Mouse (Mus musculus) kidney, adult 18-20 months (tissue): Measurements from ENCODE around the gene Slc2a6.

ENCODE experiments used
- DNase-seq: peaks from one replicate; pipeline ENCODE4 v3.0.0; 2021

The Slc2a6 gene

DNA sequence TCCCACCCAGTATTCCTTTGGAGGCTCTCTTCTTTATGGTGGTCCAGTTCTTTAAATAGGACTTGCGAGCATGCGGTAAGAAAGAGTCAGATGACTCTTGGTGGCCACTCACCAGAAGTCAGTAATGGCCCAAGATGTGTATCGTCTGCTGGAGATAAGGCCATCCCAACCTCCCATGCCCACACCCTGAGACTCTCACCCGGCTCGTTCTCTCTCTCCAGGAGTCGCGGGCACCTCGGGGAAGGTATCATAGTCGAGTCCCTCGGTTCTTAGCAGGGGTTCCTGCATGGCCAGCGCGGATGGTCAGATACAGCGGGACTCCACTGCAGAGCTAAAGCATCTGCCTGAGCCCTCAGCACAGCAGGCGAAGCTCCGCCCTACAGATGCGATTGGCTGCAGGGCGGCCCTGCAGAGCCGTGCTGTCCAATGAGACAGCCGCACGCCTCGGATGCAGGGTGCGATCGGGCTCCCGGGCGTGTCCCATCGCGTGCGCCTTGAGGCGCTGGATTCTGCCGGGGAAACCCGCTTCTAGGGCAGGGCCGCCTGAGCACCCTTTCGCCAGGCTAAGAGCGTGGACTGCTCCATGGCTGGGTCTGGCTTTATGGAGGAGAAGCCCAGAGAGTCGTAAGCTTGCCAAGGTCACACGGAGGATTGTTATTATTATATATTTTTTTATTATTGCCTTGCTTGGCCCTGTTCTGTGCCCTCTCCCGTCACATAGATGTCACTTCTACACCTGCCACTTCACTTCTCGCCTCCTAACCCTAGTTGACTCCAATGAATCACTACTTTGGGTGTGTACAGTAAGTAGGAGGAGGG is at the start of gene Slc2a6:
Slc2a6 (minus strand) TSS at position 381 of the 819 bp plus-strand sequence.
- peak; percentile 81 for DNase-seq

DNA sequence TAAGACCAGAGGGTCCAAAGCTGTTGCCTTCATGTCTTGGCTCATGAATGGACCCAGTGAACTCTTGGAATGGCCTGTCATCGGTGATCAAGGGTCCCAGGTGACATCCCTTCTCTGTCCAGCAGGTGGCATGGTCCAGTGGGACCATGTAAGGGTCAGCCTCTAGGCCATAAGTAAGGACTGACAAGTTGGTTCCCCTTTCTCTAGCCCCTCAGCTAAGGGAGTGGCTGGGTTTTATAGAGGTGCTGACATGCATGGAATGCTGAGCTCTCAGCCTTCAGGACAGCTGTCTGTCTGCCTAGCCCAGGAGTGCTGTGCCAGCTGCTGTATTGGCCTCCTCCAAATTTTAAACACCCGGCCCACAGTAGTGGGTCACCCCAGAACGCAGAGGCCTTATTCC is 47.7 kb upstream of the Slc2a6 start:
- peak; percentile 71 for DNase-seq

DNA sequence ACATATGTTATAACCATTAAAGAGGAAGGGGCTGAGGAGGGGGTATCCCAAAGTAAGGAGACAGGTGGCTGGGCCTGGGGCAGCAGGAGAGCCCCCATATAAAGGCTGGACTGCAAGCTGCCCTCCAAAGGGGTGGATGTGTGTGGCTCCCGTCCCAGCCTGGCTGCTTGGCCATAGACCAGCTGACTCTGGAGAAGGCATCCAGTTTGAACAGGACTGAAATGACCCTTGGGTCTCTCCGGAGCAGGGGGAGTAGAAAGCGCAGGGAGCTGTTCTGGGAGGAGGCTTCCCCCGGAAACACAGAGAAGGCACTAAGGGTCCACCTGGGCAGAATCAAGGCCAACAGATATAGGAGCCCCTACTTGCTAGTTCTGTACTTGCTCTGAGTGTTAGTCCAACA is 47.0 kb upstream of the Slc2a6 start:
- peak; percentile 77 for DNase-seq

DNA sequence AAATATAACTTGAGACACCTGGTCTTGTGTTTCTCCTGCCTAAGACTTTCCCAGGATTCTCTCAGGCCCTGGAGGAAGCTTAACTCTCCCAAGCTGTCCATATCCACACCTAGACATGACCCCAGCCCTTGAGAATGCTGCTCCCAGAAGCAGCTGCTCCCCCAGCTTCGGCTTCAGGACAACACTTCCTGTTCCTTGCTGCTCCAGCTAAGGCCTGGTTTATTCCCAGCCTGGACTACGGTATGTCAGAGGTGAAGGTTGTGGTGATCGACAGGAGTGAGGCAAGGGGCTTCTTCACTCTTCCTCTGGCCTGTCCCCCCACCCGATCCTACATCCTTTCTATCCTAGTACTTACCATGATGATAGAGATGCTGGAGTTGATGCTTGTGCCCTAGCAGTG is 45.6 kb upstream of the Slc2a6 start:
- no peak for DNase-seq

DNA sequence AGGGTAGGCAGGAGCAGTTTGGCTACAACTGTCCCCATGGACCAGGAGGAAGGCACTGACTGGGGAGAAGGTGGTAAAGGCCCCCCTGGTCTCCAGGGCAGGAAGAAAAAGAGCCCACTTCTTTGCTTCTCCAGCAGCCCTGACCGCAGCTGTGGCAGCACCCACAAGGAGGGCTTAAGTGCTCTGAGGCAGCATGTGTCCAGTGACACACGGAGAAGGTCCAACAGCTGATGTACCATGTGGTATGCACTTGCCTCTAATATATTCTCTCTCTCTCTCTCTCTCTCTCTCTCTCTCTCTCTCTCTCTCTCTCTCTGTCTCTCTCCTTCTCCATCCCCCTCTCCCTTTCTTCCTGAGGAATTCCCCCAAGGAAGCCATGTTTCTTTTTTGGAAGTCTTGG is 44.2 kb upstream of the Slc2a6 start, which contains the start of gene Mymk:
Mymk (minus strand) TSS at position 202 of the 400 bp plus-strand sequence.
- no peak for DNase-seq

DNA sequence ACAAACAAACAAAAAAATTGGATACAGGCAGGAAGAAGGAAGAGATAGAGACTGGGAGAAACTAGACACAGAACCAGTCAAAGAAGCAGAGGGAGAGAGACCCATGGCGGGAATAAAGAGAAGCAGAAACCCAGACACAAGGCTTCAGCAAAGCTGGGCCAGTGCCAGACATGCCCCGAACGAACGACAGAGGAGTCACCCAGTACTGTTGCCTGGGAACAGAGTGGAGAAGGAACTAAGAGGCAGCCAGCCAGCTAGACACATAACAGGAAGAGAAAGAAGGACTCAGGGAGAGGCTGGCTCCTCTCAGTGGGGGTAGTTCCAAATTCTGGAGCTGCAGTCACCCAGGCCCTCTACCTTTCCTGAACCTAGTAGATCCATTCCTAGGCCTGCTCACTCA is 43.3 kb upstream of the Slc2a6 start:
- peak; percentile 54 for DNase-seq

DNA sequence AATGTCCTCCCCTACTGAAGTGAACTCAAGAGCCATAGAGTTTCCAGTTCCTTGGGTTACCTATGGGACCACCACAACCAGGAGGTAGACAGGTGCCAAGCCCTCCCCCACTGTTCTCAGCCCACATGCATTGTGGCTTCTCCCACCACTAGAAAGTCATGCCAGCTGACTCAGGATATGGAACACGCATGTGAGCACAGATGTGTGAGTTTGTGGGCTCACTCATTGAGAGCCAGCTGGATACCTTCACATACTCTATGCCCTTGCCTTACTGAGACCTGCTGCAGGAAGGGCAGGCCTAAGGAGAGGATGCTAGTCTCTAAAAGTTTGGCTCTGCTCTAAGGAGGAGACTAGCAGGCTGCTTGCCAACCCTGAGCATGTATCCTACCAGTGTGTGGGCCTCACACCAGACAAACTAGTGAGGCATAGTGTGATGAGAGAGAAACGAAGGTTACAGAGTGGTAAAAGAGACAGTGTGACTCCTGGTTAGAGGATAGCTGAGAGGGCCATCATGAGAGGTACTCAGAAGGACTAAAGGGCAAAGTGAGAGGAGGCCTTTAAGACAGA is 42.5 kb upstream of the Slc2a6 start:
- DNase-seq, result no peak

DNA sequence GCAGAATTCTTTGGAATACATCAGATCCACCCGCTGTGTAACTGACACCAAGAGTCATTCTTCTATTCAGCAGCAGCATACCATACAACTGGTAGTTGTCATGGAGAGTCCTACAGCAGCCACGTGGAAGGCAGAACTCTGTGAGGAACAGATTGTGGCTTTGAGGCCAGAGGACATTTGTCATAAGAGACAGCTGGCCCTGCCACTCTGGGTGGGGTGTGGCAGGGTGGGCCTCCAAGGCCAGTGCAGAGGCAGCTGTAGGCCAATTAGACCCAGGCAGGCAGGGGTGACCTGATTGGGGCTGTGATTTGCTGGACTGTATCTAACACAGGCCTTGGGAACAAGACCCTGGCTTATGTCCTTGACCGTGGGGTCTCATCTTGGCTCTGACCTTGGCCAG is 41.8 kb upstream of the Slc2a6 start:
- no peak for DNase-seq

DNA sequence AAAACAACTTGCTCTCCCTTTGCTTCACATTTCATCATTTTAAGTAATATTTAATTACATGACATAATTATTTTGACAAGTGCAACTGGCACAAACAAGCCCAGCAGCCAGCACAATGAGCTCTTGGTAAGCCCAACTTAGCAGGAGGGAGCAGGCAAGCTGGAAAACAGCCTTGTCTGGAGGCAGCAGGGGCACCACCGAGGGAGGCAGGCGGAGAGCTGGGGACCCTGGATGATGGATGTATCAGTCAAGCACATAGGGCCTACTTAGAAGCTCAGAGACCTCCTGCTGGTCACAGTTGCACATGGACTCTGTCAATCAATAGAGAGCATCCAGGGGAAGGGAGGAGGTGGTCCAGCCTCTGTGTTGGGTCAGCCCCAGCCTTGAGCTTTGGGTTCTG is 40.2 kb upstream of the Slc2a6 start:
- no peak for DNase-seq

DNA sequence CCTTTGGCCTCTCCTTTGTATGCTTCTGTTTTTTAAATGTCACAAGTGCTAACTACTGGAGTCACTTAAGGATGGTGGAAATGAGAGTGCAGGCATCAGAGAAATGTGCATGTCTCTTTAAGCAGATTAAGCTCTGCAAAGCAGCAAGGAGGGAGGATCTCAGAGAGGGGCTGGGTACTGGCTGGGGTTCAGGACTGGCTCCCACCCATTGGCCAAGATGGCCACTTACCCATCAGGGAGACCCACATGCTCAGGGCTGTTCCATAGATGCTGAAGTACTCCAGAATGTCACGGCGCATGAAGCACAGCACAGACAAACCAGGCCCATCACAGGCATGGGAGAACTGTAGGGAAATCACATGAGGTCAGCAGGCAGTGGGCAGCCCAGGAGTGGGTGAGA is 39.3 kb upstream of the Slc2a6 start:
- no peak for DNase-seq

DNA sequence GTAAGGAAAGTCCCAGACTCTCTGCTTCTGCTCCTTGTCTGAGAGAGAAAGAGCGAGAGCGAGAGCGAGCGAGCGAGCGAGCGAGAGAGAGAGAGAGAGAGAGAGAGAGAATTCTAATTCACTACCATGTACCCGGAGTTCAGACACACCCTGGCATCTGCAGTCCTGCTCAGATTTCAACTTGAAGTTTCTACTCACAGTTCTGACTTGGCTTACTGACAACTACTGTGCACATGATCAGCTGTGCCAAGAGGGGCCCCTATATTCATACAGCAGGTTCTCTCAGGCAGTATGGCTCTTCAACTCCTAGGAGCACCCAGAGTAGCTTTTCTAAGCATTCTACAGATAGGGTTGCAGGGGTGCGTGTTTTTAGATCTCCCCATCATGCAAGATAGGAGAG is 31.4 kb upstream of the Slc2a6 start:
- DNase-seq, result no peak

DNA sequence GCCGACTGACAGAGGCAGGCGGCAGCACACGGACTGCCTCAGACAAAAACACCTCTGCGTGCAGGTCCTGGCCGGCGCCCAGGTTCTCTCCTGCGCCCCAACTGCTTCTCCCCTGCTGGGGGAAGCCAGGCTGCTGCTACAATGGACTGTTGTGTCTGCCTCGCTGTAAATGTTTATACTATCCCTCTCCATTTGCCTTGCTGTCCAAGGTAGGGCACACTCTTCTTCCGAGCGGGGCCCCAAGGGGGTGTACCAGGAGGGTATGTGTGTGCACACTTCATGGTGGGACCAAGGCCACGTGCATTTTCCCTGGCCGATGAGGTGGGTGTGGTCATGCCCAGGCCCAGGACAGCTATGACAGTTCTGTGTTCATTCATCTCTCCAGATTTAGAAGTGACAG is 31.0 kb upstream of the Slc2a6 start:
- DNase-seq, result no peak

DNA sequence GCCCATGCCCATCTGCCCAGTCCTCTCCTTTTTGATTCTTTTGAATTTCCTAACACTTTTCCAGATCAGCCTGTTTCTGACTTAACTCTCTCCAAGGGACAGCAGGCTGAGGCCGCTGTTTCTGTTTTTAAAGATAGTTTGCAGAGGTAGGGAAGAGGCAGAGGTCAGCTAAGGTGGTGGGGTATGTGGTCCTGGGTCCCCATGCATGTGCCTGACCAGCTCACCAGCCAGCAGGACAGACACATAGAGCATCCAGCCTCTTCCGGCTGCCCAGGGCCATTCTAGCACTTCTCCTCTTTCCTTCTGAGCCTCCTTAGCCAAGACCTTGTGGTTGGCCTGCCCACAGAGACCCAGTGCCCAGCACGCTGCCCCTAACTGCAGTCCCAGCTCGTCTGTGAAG is 30.5 kb upstream of the Slc2a6 start:
- DNase-seq, result no peak

DNA sequence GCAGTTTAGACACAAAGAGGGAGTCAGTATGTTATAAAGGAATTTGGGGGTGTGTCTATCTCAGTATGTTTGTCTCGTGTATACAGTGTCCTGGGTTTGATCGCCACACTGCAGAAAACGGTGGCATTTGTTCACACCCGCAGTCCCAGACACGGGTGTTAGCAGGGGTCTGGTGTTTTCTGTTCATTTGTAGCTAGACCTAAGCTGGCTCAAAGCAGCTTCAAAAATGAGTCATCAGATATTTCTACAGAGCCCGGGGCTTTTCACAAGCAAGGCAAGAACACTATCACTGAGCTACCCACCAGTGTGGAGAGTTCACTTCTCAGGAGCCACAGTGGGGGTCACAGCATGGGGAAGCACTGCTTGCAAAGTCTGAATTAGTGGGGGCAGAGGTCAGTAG is 21.6 kb upstream of the Slc2a6 start:
- DNase-seq, result no peak

DNA sequence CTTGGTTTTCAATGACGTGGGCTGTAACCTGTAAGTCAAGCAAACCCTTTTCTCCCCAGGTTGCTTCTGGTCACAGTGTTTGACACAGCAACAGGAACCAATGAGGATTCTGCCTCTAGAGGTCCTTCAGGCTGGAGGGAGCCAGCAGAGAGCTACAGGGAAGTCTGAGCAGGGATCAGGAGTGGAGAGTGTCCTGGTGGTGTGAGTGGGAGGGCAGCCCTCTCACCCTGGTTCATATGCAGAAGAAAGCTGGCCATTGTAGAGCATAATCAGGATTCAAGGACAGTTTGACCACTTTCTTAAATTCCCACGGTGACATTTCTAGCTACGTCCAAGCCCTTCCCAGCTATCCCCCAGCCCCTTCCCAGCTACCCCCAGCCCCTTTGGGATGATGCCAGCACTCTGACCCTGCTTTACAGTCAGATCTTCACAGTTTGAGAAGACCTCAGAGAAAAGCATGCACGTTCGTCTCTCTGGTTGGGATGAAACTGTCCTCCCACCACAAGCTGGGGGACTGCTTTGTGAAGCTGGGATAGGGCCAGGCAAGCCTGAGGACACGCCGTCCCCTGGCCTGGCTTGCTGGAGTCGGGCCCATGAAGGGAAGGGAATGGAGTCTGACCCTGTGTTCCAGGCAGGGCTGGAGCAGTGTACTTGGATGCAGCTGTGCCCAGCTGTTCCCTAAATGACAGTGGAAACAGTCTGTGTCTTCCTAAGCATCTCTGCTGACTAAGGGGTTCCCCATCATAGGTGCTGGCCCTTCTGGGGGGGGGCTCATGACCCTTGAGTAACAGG is 18.4 kb upstream of the Slc2a6 start:
- peak; percentile 60 for DNase-seq

DNA sequence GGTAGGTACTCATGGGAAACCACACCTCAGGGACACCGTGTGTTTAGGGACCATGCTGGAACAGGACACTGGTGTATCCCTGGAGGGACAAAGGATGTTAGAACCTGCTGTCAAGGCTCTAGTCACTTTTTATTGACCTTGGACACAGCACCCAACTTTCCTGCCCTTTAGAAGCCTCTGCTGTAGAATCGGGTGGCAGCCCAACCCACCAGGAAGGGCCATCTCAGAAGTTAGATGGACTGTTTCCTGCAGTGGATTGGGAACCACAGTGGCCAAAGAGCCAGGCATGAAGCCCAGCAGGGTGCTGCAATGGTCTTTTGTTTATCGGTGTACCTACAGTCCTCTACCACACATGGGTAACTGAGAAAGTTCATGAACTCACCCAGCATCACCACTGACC is 16.8 kb upstream of the Slc2a6 start:
- DNase-seq, result no peak

DNA sequence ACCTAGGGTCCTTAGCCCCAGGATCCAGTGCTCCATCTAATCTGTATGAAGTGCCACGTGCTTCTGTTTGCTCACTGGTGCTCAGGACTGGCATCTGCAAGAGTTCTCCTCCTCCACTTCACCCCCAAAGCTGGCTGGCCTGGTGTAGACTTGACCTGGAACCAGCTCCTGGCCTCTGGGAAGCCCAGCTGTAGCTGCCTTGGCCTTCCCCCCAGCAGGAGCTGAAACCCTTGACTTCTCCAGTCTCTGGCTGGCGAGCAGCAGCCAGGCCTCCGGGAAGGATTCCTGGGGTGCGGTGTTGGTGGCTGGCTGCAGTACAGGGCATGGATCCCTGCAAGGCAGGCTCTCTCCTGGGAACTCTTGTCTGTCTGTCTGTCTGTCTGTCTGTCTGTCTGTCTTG is 16.4 kb upstream of the Slc2a6 start:
- DNase-seq, result no peak

DNA sequence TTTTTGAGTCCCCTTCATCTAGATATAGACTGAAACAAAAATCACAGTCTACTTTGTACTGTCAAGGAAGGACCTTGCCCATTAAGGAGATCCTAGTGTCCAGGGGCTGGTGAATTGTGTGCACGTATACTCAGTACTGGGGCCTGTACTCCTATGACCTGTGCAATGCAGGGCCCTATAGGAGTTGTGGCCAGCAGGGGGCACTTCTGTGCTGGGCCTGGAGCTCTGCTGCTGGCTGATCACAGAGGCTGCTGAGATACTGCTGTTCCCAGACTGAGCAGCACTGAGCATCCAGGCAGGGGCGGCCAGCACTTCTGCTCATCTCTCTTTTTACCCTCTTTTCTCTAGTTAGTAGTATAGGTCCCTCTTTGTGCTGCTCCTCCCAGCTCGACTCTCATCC is 15.7 kb upstream of the Slc2a6 start:
- peak; percentile 88 for DNase-seq

DNA sequence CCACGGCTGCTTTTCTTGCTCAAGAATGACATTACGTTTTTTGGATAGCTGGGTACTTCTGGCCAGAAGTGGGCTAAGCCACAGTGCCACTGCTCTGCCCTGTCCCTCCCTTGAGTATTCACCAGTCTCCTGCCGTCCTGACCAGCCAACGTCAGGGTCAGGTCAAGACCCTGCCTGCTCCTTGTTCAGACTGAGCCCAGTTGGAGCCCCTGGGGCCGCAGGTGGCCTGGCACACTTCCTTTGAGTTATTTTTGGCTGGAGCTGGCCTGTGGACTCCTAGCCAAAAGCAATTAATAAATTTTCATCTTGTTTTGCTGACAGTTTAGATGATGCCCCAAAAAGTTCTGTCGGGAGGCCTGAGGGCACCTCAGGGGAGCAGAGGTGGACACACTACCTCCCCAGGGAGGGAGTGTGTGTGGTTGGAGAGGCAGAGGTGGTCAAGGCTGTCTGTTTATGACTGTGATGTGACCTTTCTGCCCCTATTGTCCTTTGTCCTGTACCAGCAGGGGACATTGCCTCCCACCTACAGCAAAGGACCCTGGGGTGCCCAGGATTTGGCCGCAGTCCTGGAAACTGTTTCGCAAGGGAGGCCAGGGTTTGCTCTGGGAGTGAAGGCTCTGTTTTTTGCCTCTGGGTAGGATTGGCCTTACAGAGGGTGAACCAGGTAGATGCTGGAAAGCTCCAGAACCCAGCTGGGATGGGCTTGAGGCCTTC is 14.5 kb upstream of the Slc2a6 start:
- DNase-seq, result peak; percentile 82

DNA sequence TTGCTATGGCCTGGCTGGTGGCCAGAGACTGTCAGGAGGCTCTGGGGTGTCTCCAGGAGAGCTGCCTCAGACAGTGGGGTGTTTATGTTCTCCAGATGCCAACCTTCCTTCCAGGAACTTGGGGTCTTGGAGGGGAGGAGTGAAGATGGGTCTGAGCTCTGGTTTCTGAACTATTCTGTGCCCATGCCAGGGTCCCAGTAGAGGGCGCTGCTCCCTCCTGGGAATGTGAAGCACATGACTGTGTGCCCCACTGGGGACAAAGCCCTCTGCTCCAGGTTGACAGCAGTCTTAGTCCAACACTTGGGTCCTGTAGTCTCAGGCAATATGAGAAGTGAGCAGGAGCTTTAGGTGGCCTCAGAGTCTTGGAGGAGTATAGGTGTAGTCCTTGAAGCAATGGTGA is 11.5 kb upstream of the Slc2a6 start:
- DNase-seq, result peak; percentile 65

DNA sequence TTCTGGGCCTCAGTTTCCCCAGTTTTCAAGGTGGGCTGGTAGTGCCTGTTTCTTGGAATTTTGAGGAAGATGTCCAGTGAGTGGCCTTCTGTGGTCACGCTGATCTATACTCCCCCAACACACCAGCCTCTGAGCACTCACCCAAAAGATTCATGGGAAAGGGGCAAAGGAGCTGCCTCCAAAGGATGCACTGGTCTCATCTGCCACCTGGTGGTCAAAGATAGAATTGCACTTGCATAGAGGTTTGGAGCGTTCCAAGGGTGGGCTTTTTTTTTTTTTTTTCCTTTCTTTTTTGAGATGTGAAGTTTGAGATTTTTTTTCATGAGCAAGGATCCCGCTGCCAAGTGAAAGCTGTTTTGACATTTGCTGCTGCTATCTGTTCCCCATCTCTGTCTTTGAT is 10.8 kb upstream of the Slc2a6 start:
- DNase-seq, result peak; percentile 67

DNA sequence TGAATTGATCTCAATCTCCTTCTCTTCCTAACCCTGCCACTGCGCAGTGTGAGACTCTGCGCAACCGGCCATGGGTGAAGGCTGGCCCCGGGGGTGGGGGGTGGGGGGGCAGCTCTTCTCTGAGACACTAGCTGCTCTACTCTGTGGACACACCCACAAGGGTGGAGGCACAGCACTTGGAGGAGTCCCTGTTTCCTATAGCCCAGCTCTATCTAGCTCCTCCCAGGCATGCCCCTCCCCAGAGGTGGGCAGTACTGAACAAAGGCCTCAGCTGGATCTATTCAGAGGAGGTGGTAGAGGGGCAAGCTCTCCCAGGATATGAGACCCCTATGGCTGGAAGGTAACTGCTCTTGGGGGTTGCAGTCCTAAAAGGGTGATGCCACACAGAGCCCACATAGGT is 9.2 kb upstream of the Slc2a6 start:
- no peak for DNase-seq

DNA sequence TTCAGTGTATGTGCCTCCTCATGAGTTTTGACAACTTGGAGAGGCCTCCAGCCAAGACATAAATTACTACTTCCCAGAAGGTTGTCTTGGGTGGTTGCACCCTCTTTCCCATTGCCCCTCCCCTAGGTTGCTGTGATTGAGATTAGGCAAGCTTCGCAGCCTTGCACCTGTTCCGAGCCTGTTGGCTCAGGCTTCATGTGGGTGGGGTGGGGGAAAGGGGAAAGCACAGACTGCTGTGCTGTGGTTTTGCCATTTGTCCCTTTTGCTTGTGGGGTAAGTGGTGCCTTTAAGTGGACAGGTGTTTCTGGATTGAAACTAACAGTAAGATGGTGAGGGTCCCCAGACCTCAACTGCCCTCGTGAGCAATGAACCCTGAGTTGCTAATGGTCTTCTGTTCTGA is 8.2 kb upstream of the Slc2a6 start:
- DNase-seq, result no peak
